Mouse (Mus musculus) E14TG2a.4 (cell line): ENCODE results near the gene Olah.

ENCODE experiments used
- CTCF ChIP-seq: conservative IDR thresholded peaks from 2 replicates; pipeline ENCODE4 v1.5.1; 2014; ENCODE audit warnings: low read length
- NANOG ChIP-seq: IDR thresholded peaks from 2 replicates; pipeline ENCODE4 v1.6.1; 2014; ENCODE audit warnings: borderline replicate concordance, low read length, mixed read lengths
- POU5F1 ChIP-seq: IDR thresholded peaks from 2 replicates; pipeline ENCODE4 v1.6.1; 2014; ENCODE audit warnings: low read length, borderline replicate concordance

GRCm38 (mm10) chr2:3430956-3431355, 33.9 kb upstream of the Olah start:
- TF ChIP-seq CTCF (no peak), NANOG (no peak), POU5F1 (no peak)
